Mouse (Mus musculus): ENCODE data around the gene Rpl23. TPM values are rescaled to one million over a fixed set of nuclear protein-coding genes. Genes with fewer than 3 reads are reported as not detected.

Rpl23 gene
- polyA plus RNA-seq, 1 experiment from 2014 or later, result 428 TPM

DNA sequence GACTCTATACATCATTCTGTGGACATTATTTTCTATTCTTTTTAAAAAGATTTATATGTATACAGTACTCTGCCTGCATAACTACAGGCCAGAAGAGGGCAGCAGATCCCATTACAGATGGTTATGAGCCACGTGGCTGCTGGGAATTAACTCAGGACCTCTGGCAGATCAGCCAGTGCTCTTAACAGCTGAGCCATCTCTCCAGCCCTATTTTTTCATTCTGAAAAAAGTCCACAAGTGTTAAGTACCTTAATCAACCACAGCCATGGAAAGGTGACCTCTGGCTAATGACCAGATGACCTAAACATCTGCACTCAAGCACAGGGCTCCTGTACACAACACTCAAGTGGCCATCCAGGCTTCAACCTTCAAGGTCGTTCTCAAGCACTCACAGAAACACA is 5.1 kb downstream of the Rpl23 start:
- Histone ChIP-seq H3K4me2 (replicated peaks; ENCODE audit: low read depth, low read length) (no peak overlapping the region), H3K27me3 (ENCODE audit: insufficient read depth, low read length) (no peaks in the 10 kb centered on the region), H3K9me3 (ENCODE audit: low read length) (no peaks in the 10 kb centered on the region), H3K4me3 (ENCODE audit: low read length) (no peak overlapping the region), H3K36me3 (ENCODE audit: insufficient read depth, low read length) (peaks cover 58% of the 10 kb centered on the region), H3K4me1 (ENCODE audit: insufficient read depth, low read length) (peaks cover 18% of the 10 kb centered on the region), H3K9ac (replicated peaks; ENCODE audit: low read length) (no peak overlapping the region), H3K27ac (ENCODE audit: low read length) (no peak overlapping the region)
- peak; percentile 43 for ATAC-seq (ENCODE audit: low FRiP score, low TSS enrichment)
- WGBS, result 49% methylated on average over 2 of the region's 2 CpGs

DNA sequence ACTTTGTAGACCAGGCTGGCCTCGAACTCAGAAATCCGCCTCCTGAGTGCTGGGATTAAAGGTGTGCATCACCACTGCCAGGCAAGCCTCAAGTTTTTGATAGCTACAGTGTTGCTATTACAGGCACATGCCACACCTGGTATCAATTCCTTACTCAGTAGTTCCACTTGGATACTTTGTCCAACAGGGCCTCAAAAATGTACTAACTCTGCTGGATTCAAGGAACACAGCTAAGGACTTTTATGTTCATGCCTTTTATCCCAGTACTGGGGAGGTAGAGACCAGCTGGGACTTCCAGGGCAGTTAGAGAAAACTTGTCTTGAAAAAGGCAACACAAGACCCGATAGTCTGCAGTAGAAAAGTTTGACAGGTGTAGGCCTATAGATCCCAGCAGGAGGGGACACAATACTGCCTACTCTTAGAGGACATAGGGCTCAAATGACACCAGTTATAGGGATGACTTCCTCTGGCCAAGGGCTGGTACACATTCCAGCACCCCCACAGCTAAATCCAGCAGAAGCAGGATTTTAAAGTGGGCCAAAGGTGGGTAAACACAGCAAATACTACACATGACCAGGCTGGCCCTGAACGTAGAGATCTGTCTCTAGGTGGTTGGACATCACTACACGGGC is 5.6 kb downstream of the Rpl23 start:
- no peak overlapping the region for H3K4me2 ChIP-seq (replicated peaks; ENCODE audit: low read depth, low read length)
- peak; percentile 52; the same call in 1 of the 2 replicates for ATAC-seq (ENCODE audit: low FRiP score, low TSS enrichment)
- no peak overlapping the region for H3K9ac ChIP-seq (replicated peaks; ENCODE audit: low read length)
- no peaks in the 10 kb centered on the region for H3K27me3 ChIP-seq (ENCODE audit: insufficient read depth, low read length)
- no peak overlapping the region for H3K4me3 ChIP-seq (ENCODE audit: low read length)
- peaks cover 58% of the 10 kb centered on the region for H3K36me3 ChIP-seq (ENCODE audit: insufficient read depth, low read length)
- no peaks in the 10 kb centered on the region for H3K9me3 ChIP-seq (ENCODE audit: low read length)
- peaks cover 18% of the 10 kb centered on the region for H3K4me1 ChIP-seq (ENCODE audit: insufficient read depth, low read length)
- no peak overlapping the region for H3K27ac ChIP-seq (ENCODE audit: low read length)
- WGBS, result 63% methylated on average over 5 of the region's 5 CpGs

DNA sequence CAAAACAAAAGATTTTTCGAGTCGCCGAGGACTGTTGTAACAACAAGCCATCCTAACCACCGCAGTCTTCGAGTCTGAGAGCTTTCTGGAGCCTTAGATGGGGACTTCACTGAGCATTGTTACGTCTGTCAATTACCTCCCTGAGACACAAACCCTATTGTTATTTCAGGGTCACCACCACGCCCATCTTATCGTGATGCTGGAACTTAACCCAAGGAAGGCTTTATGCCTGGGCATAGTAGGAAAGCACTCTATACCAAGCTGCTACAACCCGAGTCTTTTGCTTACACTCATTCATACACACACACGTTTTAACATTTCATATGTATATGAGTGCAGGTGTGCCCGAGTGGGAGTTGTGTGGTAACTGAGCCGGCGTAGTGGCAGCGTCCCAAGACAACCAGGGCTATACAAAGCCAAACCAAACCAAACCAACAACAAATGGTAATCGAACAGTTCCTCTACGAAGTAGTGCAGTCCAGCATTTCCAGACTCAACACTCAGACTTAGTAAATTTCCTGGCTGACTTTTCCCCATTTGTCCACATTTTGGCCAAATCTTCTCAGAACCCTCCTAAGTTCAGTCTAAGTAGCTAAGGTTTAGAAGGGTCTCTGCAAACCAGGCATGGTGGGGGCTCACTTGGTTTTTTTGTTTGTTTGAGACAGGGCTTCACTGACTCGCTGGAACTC is 6.3 kb downstream of the Rpl23 start, which contains the start of gene 1700001P01Rik:
TSS of gene 1700001P01Rik (minus strand) at position 111 of the 689 bp plus-strand sequence.
- no peak within 1 kb of the TSS for H3K4me3 ChIP-seq (ENCODE audit: low read length)
- H3K9me3 ChIP-seq (ENCODE audit: low read length), result no peaks in the 10 kb centered on the region
- no peak within 1 kb of the TSS for H3K27ac ChIP-seq (ENCODE audit: low read length)
- no peaks in the 10 kb centered on the region for H3K27me3 ChIP-seq (ENCODE audit: insufficient read depth, low read length)
- WGBS, result 52% methylated on average over 17 of the region's 17 CpGs
- H3K9ac ChIP-seq (replicated peaks; ENCODE audit: low read length), result no peak within 1 kb of the TSS
- H3K4me1 ChIP-seq (ENCODE audit: insufficient read depth, low read length), result peaks cover 16% of the 10 kb centered on the region
- no peak for ATAC-seq (ENCODE audit: low FRiP score, low TSS enrichment)
- no peak within 1 kb of the TSS for H3K4me2 ChIP-seq (replicated peaks; ENCODE audit: low read depth, low read length)
- peaks cover 54% of the 10 kb centered on the region for H3K36me3 ChIP-seq (ENCODE audit: insufficient read depth, low read length)

DNA sequence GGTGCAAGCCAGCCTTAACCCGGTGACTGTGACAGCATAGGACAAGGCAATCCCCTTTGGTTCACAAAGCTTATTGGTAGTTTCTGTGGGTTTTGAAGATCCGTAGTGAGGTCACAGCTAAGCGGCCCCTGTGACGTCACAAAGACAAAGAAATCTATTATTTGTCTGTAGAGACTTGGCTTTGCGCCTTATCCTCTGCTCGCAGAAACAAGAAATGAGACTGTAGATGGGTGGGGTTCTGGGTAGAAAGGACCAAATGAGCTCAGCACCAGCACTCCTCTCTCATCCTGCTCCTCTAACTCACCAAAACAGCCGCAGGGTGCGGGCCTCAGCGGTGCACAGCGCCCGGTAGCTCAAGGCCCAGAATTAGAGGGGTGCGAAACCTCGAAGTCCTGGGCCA is 7.1 kb downstream of the Rpl23 start:
- H3K27ac ChIP-seq (ENCODE audit: low read length), result no peak overlapping the region
- no peaks in the 10 kb centered on the region for H3K27me3 ChIP-seq (ENCODE audit: insufficient read depth, low read length)
- no peak overlapping the region for H3K9ac ChIP-seq (replicated peaks; ENCODE audit: low read length)
- H3K4me3 ChIP-seq (ENCODE audit: low read length), result no peak overlapping the region
- H3K36me3 ChIP-seq (ENCODE audit: insufficient read depth, low read length), result peaks cover 46% of the 10 kb centered on the region
- ATAC-seq (ENCODE audit: low FRiP score, low TSS enrichment), result no peak
- H3K4me1 ChIP-seq (ENCODE audit: insufficient read depth, low read length), result peaks cover 8% of the 10 kb centered on the region
- no peaks in the 10 kb centered on the region for H3K9me3 ChIP-seq (ENCODE audit: low read length)
- WGBS, result 79% methylated on average over 13 of the region's 13 CpGs
- no peak overlapping the region for H3K4me2 ChIP-seq (replicated peaks; ENCODE audit: low read depth, low read length)

DNA sequence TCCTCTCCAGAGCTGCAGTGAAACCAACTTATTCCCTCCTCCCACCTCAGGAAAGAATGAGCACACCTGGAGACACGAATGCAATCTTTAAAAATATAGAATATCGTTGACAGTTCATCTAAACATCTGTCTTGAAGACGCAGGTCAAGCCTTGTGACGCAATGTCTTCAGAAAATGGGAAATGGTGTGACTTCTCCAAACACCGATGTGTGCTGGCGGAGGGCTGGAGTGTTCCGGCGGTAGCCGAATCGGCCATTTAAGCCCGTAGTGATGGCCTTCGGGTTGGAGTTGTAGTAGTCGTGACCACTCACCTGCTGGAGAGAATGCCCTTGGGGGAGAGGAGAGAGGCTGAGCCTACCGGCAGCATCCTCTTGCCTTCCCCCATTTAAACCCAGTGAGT is 10.8 kb downstream of the Rpl23 start:
- 78% methylated on average over 14 of the region's 14 CpGs for WGBS
- ATAC-seq (ENCODE audit: low FRiP score, low TSS enrichment), result no peak
- H3K9me3 ChIP-seq (ENCODE audit: low read length), result no peaks in the 10 kb centered on the region

DNA sequence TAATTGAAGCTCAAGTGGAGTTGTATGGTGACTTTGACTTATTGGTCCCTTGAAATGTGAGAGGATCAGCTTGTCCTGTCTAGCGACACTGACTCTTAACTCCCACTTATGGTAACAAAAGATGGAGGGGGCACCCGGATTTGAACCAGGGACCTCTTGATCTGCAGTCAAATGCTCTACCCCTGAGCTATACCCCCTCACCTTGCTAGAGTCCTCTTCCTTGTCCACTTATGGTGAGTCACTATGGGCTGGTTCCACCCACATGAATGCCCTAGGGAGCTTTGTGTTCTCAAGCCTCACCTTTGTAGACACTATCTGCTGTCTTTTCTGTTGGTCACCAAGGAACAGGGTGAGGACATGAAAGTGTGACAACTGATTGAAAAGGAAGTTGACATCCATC is 12.5 kb downstream of the Rpl23 start:
- Histone ChIP-seq H3K27ac (ENCODE audit: low read length) (no peak overlapping the region), H3K36me3 (ENCODE audit: insufficient read depth, low read length) (no peaks in the 10 kb centered on the region), H3K4me3 (ENCODE audit: low read length) (no peak overlapping the region), H3K4me2 (replicated peaks; ENCODE audit: low read depth, low read length) (no peak overlapping the region), H3K9ac (replicated peaks; ENCODE audit: low read length) (no peak overlapping the region), H3K27me3 (ENCODE audit: insufficient read depth, low read length) (no peaks in the 10 kb centered on the region), H3K9me3 (ENCODE audit: low read length) (no peaks in the 10 kb centered on the region), H3K4me1 (ENCODE audit: insufficient read depth, low read length) (peaks cover 11% of the 10 kb centered on the region)
- 13% methylated on average over 2 of the region's 2 CpGs for WGBS
- ATAC-seq (ENCODE audit: low FRiP score, low TSS enrichment), result no peak

More for the DNA sequence above, 10.8 kb downstream of the Rpl23 start:
- Histone ChIP-seq H3K4me1 (ENCODE audit: insufficient read depth, low read length) (no peaks in the 10 kb centered on the region), H3K27me3 (ENCODE audit: insufficient read depth, low read length) (no peaks in the 10 kb centered on the region), H3K4me2 (replicated peaks; ENCODE audit: low read depth, low read length) (no peak overlapping the region), H3K9ac (replicated peaks; ENCODE audit: low read length) (no peak overlapping the region), H3K4me3 (ENCODE audit: low read length) (no peak overlapping the region), H3K36me3 (ENCODE audit: insufficient read depth, low read length) (peaks cover 9% of the 10 kb centered on the region), H3K27ac (ENCODE audit: low read length) (no peak overlapping the region)

DNA sequence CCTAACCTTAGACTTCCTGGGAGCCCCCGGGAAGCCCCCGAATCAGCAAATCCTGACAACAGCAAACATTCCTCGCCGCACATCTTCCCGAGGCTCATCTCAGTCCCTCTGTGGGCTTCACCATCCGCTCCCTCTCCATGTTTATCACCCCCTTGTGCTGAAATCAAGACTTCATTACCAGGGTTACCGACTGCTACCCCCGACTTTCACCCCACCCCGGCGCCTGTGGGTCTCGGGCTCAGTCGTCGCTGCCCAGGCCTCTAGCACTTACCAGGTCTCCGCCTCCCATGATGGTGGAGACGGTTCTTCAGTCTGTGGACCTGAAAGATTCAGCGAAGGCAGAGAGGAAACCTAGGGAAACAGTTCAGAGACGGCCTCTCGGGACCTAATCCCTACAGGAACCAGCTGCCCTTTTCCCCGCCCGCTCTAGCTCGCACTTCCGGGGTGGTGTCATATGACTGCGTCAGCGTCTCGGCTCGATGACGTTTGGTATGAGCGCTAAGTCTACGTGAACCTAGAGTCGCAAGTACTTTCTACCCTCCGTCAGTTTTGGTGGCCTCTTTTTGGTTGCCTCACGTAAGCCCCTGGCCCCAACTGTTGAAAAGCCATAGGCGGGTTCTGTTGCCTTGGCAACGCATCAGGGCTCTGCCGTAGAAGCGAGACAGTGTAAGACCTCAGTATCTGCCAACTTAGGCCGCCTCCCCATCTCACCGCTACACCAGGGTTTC is 15.9 kb downstream of the Rpl23 start, which contains the start of gene Cwc25:
TSS of gene Cwc25 (minus strand) at position 403 of the 728 bp plus-strand sequence.
- no peaks in the 10 kb centered on the region for H3K27me3 ChIP-seq (ENCODE audit: insufficient read depth, low read length)
- peak within 1 kb of the TSS; percentile 64 for H3K4me2 ChIP-seq (replicated peaks; ENCODE audit: low read depth, low read length)
- peak within 1 kb of the TSS; percentile 89 for H3K27ac ChIP-seq (ENCODE audit: low read length)
- peak within 1 kb of the TSS; percentile 94 for H3K9ac ChIP-seq (replicated peaks; ENCODE audit: low read length)
- peaks cover 17% of the 10 kb centered on the region for H3K36me3 ChIP-seq (ENCODE audit: insufficient read depth, low read length)
- peaks cover 11% of the 10 kb centered on the region for H3K4me1 ChIP-seq (ENCODE audit: insufficient read depth, low read length)
- H3K4me3 ChIP-seq (ENCODE audit: low read length), result peak within 1 kb of the TSS; percentile 93
- peak; percentile 89 for ATAC-seq (ENCODE audit: low FRiP score, low TSS enrichment)
- H3K9me3 ChIP-seq (ENCODE audit: low read length), result no peaks in the 10 kb centered on the region
- WGBS, result under 1% methylated on average over 38 of the region's 38 CpGs

DNA sequence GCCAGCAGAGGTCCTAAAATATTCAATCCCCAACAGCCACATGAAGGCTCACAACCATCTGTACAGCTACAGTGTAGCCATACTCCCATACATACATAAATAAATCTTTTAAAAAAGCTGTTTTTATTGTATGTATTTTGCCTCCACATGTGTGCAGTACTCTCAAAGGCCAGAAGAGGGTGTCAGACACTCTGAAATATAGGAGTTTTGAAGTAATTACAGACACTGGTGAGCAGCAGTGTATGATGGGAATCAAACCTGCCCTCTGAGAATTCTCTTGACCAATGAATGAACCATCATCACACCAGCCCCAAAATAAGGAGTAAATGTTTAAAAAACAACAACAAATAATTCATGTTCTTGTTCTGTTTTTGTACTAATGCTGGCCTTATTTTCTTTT is 20.6 kb downstream of the Rpl23 start:
- H3K4me2 ChIP-seq (replicated peaks; ENCODE audit: low read depth, low read length), result no peak overlapping the region
- no peak for ATAC-seq (ENCODE audit: low FRiP score, low TSS enrichment)
- H3K9me3 ChIP-seq (ENCODE audit: low read length), result no peaks in the 10 kb centered on the region
- H3K4me3 ChIP-seq (ENCODE audit: low read length), result no peak overlapping the region
- H3K36me3 ChIP-seq (ENCODE audit: insufficient read depth, low read length), result peaks cover 37% of the 10 kb centered on the region
- H3K27ac ChIP-seq (ENCODE audit: low read length), result no peak overlapping the region
- H3K9ac ChIP-seq (replicated peaks; ENCODE audit: low read length), result no peak overlapping the region
- H3K27me3 ChIP-seq (ENCODE audit: insufficient read depth, low read length), result no peaks in the 10 kb centered on the region
- H3K4me1 ChIP-seq (ENCODE audit: insufficient read depth, low read length), result peaks cover 11% of the 10 kb centered on the region

DNA sequence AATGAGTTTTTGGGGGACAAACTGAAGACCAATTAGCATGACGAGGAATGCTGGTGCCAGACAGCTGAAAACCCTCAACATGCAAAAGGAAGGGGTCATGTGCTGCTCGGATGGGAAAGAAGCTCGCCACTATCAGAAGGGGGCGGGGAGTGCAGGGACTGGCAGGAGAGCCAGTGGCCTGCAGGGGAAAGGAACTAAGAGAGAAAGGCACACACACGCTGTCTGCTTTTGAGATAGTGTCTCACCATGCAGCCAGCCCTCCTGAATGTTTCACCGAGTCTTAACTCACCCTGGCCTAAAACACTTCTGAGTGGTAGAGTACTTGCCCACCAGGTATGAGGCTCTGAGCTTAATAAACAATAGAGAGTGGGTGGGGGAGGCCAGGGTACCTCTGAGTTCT is 23.3 kb downstream of the Rpl23 start:
- no peak overlapping the region for H3K27ac ChIP-seq (ENCODE audit: low read length)
- no peak overlapping the region for H3K4me2 ChIP-seq (replicated peaks; ENCODE audit: low read depth, low read length)
- ATAC-seq (ENCODE audit: low FRiP score, low TSS enrichment), result no peak
- no peak overlapping the region for H3K4me3 ChIP-seq (ENCODE audit: low read length)
- H3K36me3 ChIP-seq (ENCODE audit: insufficient read depth, low read length), result peaks cover 55% of the 10 kb centered on the region
- no peaks in the 10 kb centered on the region for H3K4me1 ChIP-seq (ENCODE audit: insufficient read depth, low read length)
- H3K9ac ChIP-seq (replicated peaks; ENCODE audit: low read length), result no peak overlapping the region
- no peaks in the 10 kb centered on the region for H3K27me3 ChIP-seq (ENCODE audit: insufficient read depth, low read length)
- H3K9me3 ChIP-seq (ENCODE audit: low read length), result no peaks in the 10 kb centered on the region
- 81% methylated on average over 6 of the region's 6 CpGs for WGBS

DNA sequence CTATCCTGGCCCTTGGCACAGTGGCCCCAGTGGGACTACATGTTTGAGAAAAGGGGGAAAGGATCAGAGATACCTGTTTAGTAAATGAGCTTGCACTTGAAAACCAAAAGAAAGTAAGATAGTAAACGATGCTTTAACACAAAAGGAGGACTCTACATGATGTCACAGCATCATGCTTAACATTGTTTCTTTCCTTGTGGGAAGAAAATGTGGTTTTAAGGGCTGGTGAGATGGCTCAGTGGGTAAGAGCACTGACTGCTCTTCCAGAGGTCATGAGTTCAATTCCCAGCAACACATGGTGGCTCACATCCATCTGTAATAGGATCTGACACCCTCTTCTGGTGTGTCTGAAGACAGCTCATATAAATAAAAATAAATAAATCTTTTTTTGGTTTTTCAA is 24.1 kb downstream of the Rpl23 start:
- no peak overlapping the region for H3K9ac ChIP-seq (replicated peaks; ENCODE audit: low read length)
- no peak overlapping the region for H3K4me2 ChIP-seq (replicated peaks; ENCODE audit: low read depth, low read length)
- H3K4me3 ChIP-seq (ENCODE audit: low read length), result no peak overlapping the region
- H3K27me3 ChIP-seq (ENCODE audit: insufficient read depth, low read length), result no peaks in the 10 kb centered on the region
- H3K9me3 ChIP-seq (ENCODE audit: low read length), result no peaks in the 10 kb centered on the region
- peaks cover 62% of the 10 kb centered on the region for H3K36me3 ChIP-seq (ENCODE audit: insufficient read depth, low read length)
- WGBS, result 93% methylated on average over 1 of the region's 1 CpGs
- H3K27ac ChIP-seq (ENCODE audit: low read length), result no peak overlapping the region
- H3K4me1 ChIP-seq (ENCODE audit: insufficient read depth, low read length), result no peaks in the 10 kb centered on the region
- no peak for ATAC-seq (ENCODE audit: low FRiP score, low TSS enrichment)

Measured in kidney, embryonic 16.5 days (tissue).